Mouse (Mus musculus): ENCODE measurements at regions not wholly inside any gene's neighbourhood (a gene's known extent, or its start where the extent isn't known, plus 50 kb on each side); places are given as distances from the start of the nearest gene placed in this dataset.

DNA sequence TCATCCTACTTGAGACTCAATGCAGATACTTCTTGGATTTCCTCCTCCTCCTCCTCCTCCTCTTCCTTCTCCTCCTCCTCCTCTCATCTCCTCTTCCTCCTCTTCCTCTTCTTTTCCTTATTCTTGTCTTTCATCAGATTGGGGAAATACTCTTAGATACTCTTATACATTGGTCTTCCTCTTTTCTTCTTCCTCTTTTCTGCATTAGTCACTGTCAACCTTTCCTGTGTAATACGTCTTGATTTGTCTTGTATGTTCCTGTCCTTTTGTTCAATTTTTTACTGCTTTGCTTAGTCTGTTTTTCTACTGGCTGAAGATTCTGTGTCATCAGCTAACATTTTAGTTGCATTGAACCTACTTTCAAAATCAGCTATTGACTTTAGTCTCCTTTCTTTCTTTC lies 279.5 kb downstream of the Bcl11a start:
- Histone ChIP-seq H3K4me2 (no peak overlapping the region), H3K27ac (ENCODE audit: low read depth, low read length) (no peak overlapping the region), H3K27me3 (ENCODE audit: control insufficient read depth, insufficient read depth, low read length) (no peaks in the 10 kb centered on the region), H3K9me3 (ENCODE audit: control insufficient read depth, low read length) (no peaks in the 10 kb centered on the region), H3K4me1 (ENCODE audit: control insufficient read depth, insufficient read depth, low read length) (peaks cover 3% of the 10 kb centered on the region), H3K4me3 (ENCODE audit: low read depth, low read length) (no peak overlapping the region), H3K9ac (ENCODE audit: low read length) (no peak overlapping the region), H3K36me3 (ENCODE audit: control insufficient read depth, insufficient read depth, low read length) (no peaks in the 10 kb centered on the region)
- ATAC-seq (ENCODE audit: low FRiP score) = no peak
- 86% methylated on average over 1 of the region's 1 CpGs for WGBS
- DNase-seq (ENCODE audit: low spot score, missing footprints) = no peak

DNA sequence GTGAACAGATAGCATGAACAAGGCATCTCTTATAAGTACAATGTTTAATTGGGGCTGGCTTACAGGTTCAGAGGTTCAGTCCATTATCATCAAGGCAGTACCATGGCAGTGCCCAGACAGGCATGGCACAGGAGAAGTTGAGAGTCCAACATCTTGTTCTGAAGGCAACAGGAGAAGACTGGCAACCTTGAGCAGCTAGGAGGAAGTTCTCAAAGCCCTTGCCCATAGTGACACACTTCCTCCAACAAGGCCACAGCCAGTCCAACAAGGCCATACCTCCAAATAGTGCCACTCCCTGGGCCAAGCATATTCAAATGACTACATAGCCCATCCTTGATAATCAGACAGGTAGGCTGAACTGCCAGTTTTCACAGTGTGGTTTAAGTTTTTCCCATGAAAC lies 281.2 kb downstream of the Bcl11a start:
- ATAC-seq (ENCODE audit: low FRiP score) (no peak), DNase-seq (ENCODE audit: low spot score, missing footprints) (no peak)
- no peaks in the 10 kb centered on the region for H3K36me3 ChIP-seq (ENCODE audit: control insufficient read depth, insufficient read depth, low read length)
- H3K27ac ChIP-seq (ENCODE audit: low read depth, low read length) = no peak overlapping the region
- peaks cover 19% of the 10 kb centered on the region for H3K4me1 ChIP-seq (ENCODE audit: control insufficient read depth, insufficient read depth, low read length)
- H3K9me3 ChIP-seq (ENCODE audit: control insufficient read depth, low read length) = no peaks in the 10 kb centered on the region
- H3K9ac ChIP-seq (ENCODE audit: low read length) = no peak overlapping the region
- no peak overlapping the region for H3K4me3 ChIP-seq (ENCODE audit: low read depth, low read length)
- H3K27me3 ChIP-seq (ENCODE audit: control insufficient read depth, insufficient read depth, low read length) = no peaks in the 10 kb centered on the region
- H3K4me2 ChIP-seq = no peak overlapping the region

DNA sequence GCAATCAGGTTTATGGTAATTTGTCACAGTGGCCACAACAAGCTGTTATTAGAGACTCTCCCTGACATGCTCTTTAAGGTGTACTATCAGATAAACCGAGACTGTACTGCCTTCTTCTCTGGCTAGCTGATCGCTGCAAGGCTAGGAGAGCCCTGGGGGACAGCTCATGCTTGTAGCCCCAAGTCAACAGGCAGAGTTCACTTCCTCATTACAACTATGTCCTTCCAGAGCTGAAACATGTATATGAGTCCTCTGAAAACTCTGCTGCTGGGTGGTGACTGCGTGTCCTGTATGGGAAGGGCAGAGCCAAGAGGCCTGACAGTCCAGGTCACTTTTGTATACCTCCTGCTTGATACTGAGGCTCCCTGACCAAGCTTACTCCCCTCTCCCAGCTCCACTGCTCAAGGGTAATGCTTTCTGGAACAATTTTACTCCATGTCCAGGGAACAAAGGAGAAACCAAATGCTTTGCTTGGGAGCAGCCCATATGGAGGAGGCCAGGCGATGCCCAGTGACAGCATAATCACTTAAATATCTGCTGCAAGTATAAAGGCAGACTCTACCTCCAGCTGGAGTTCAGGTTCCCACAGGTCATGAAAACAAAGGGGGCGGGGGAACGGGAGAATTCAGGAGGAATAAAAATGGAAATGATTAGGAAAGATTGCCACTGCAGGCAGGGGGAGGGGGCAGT lies 284.3 kb downstream of the Bcl11a start:
- Histone ChIP-seq H3K9me3 (ENCODE audit: control insufficient read depth, low read length) (no peaks in the 10 kb centered on the region), H3K27ac (ENCODE audit: low read depth, low read length) (no peak overlapping the region), H3K4me1 (ENCODE audit: control insufficient read depth, insufficient read depth, low read length) (peaks cover 19% of the 10 kb centered on the region), H3K4me3 (ENCODE audit: low read depth, low read length) (no peak overlapping the region), H3K4me2 (no peak overlapping the region), H3K9ac (ENCODE audit: low read length) (no peak overlapping the region), H3K36me3 (ENCODE audit: control insufficient read depth, insufficient read depth, low read length) (no peaks in the 10 kb centered on the region), H3K27me3 (ENCODE audit: control insufficient read depth, insufficient read depth, low read length) (no peaks in the 10 kb centered on the region)
- WGBS = 49% methylated on average over 6 of the region's 6 CpGs
- ATAC-seq (ENCODE audit: low FRiP score) (peak; percentile 61), DNase-seq (ENCODE audit: low spot score, missing footprints) (peak; percentile 91)

DNA sequence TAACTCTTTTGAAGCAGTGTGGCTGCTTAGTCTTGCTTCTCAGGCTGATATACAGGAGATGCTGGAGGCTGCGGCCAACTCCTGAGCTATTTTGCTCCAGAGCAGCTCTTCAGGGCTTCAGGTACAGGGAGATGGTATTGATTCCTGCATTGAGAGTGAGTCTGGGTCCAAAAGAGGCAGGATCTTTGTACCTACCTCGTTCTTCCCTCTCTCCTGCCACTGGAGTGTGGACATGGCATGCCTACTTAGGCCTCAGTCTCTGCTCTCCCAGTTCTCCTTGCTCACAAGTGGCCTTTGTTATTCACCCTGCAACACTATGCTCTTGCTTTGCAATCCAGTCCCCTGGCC lies 284.8 kb downstream of the Bcl11a start:
- DNase-seq (ENCODE audit: low spot score, missing footprints) = no peak
- no peak overlapping the region for H3K4me2 ChIP-seq
- peaks cover 19% of the 10 kb centered on the region for H3K4me1 ChIP-seq (ENCODE audit: control insufficient read depth, insufficient read depth, low read length)
- WGBS = 71% methylated on average over 2 of the region's 2 CpGs
- no peak for ATAC-seq (ENCODE audit: low FRiP score)
- H3K9me3 ChIP-seq (ENCODE audit: control insufficient read depth, low read length) = no peaks in the 10 kb centered on the region
- no peaks in the 10 kb centered on the region for H3K27me3 ChIP-seq (ENCODE audit: control insufficient read depth, insufficient read depth, low read length)
- H3K4me3 ChIP-seq (ENCODE audit: low read depth, low read length) = no peak overlapping the region
- H3K36me3 ChIP-seq (ENCODE audit: control insufficient read depth, insufficient read depth, low read length) = no peaks in the 10 kb centered on the region
- H3K9ac ChIP-seq (ENCODE audit: low read length) = no peak overlapping the region
- no peak overlapping the region for H3K27ac ChIP-seq (ENCODE audit: low read depth, low read length)

DNA sequence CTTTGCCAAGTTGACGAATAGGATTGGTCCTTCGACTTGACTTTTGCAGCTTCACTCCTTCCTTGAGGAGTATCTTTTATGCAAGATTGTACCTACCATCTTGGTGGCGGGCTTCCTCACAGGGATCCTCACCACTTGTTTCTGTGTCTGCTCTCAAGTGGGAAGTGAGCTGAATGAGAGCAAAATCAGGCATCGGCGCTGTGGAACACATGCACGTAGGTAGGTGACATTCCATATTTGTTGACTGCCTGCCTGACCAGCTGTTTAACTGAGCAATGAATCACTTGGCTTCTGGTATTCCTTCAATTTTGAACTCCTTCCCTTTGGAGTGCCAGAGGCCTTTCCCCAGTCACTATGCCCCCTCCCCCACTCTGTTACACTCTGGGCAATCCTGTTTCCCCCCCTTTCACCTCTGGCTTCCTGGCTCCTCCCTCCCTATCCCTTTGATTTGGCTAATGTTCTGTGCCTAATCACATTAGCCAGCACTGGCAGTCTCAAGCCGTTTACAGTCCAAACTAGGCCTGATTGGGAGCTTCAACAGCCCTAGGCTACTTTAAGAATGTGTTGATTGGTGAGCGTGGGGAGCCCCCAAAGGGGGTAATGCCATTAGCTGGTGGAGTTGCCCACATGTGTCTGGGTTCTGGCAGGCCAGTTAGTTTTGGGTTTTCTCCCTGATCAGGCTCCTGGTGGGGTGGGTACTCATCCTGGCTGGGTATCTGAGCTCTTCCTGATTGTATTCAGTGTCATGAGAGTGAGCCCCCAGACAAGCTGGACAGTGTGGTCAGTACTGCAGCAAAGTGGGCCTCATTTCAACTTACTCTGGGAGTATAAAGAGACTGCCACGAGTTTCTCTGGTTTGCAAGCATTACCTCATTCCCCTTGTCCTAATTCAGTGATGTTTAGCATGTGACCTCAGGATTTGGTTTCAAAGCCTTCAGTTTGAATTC lies 285.8 kb downstream of the Bcl11a start:
- no peak overlapping the region for H3K9ac ChIP-seq (ENCODE audit: low read length)
- no peak overlapping the region for H3K4me2 ChIP-seq
- no peaks in the 10 kb centered on the region for H3K36me3 ChIP-seq (ENCODE audit: control insufficient read depth, insufficient read depth, low read length)
- H3K4me3 ChIP-seq (ENCODE audit: low read depth, low read length) = no peak overlapping the region
- no peaks in the 10 kb centered on the region for H3K9me3 ChIP-seq (ENCODE audit: control insufficient read depth, low read length)
- H3K27ac ChIP-seq (ENCODE audit: low read depth, low read length) = no peak overlapping the region
- H3K4me1 ChIP-seq (ENCODE audit: control insufficient read depth, insufficient read depth, low read length) = peaks cover 19% of the 10 kb centered on the region
- no peaks in the 10 kb centered on the region for H3K27me3 ChIP-seq (ENCODE audit: control insufficient read depth, insufficient read depth, low read length)
- peak; percentile 91 for DNase-seq (ENCODE audit: low spot score, missing footprints)
- 60% methylated on average over 9 of the region's 9 CpGs for WGBS
- ATAC-seq (ENCODE audit: low FRiP score) = peak; percentile 89

DNA sequence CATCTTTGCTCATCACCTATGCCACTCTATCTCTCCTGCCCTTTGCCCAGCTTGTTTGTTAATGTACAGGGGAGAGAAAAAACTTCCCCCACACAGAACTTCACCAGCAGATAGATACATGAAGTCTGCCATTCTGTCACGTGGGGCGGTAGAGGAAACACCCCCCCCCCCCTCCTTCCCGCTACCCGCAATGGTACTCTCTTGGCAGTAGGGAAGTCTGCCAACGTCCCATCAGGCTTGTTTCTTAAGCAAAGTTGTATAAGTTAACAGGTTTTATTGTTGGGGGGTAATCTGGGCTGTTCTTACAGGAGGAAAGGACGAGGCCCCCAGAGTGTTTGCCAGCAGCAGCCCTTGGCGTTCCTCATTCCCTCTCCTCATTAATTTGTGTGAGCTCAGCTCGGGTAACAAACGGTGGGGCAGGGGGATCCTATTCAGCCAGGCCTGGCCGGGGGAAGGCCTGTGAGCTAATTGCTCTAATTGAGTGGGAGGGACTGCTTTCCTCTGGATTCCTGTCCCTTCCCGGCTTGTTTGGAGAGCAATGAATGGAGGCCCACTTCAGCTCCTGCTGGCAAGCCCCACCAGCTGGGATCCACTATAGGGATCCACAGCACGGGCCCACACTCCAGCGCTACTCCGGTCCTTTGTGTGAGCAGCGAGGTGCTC lies 292.5 kb downstream of the Bcl11a start:
- WGBS = 22% methylated on average over 15 of the region's 15 CpGs
- no peak overlapping the region for H3K4me3 ChIP-seq (ENCODE audit: low read depth, low read length)
- no peaks in the 10 kb centered on the region for H3K36me3 ChIP-seq (ENCODE audit: control insufficient read depth, insufficient read depth, low read length)
- H3K27me3 ChIP-seq (ENCODE audit: control insufficient read depth, insufficient read depth, low read length) = no peaks in the 10 kb centered on the region
- DNase-seq (ENCODE audit: low spot score, missing footprints) = peak; percentile 91
- peak overlapping the region; percentile 42; the same call in 1 of the 2 replicates for H3K9ac ChIP-seq (ENCODE audit: low read length)
- peaks cover 12% of the 10 kb centered on the region; the same call in 1 of the 2 replicates for H3K4me1 ChIP-seq (ENCODE audit: control insufficient read depth, insufficient read depth, low read length)
- H3K27ac ChIP-seq (ENCODE audit: low read depth, low read length) = peak overlapping the region; percentile 33; the same call in 1 of the 2 replicates
- H3K4me2 ChIP-seq = no peak overlapping the region
- ATAC-seq (ENCODE audit: low FRiP score) = peak; percentile 78
- no peaks in the 10 kb centered on the region for H3K9me3 ChIP-seq (ENCODE audit: control insufficient read depth, low read length)

DNA sequence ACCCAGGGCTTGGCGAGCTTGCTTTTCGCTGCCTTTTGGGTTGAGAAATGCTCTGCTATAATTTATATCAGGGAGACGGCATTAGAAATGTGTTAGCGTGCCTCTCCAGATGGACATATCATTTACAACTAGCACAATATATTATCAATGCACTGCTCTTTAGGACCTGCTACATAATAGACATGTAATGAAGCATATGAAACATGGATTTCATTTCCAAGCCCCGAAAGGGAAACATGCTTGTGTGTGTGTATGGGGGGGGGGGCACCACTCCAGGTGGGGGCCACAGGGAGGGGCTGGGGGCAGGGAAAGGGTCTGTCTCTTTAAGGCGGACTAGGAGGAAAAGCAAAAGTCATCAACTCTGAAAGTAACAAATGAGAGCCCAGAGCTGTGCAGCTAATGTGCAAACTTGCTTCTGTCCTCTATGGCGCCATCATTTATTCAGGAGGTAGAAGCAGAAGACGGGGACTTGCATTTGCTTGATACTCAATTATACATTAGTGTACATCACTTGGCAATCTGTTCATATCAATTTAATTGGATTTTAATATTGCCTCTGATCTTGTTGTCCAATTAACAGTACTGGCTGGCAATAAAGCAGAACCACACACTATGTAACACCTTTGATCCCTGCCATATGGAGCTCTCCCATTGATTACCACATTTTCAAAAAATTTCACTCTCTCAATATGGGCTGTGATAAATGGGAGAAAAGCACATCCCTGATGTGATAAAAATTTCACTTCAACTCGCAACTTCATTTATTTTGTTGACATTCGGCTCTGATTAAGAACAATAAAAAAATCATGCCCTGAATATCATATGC lies 293.2 kb downstream of the Bcl11a start:
- Histone ChIP-seq H3K27me3 (ENCODE audit: control insufficient read depth, insufficient read depth, low read length) (no peaks in the 10 kb centered on the region), H3K4me2 (no peak overlapping the region), H3K9me3 (ENCODE audit: control insufficient read depth, low read length) (no peaks in the 10 kb centered on the region), H3K27ac (ENCODE audit: low read depth, low read length) (peak overlapping the region; percentile 33; the same call in 1 of the 2 replicates), H3K9ac (ENCODE audit: low read length) (peak overlapping the region; percentile 42; the same call in 1 of the 2 replicates), H3K4me1 (ENCODE audit: control insufficient read depth, insufficient read depth, low read length) (peaks cover 12% of the 10 kb centered on the region; the same call in 1 of the 2 replicates), H3K36me3 (ENCODE audit: control insufficient read depth, insufficient read depth, low read length) (no peaks in the 10 kb centered on the region), H3K4me3 (ENCODE audit: low read depth, low read length) (no peak overlapping the region)
- DNase-seq (ENCODE audit: low spot score, missing footprints) (no peak), ATAC-seq (ENCODE audit: low FRiP score) (no peak)
- 65% methylated on average over 10 of the region's 10 CpGs for WGBS

DNA sequence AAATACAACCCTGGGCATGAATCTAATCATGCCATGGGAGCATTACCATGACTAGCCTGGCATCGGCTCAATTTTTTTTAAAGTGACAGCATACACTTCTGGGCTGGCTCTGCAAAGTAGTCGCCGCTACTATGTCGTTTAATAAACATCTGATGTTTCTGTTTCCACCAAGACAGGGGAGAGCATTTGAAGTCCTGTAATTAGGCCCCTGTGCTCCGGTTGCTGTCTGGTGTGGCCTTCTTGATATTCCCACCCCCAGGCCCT lies 293.8 kb downstream of the Bcl11a start:
- no peak overlapping the region for H3K27ac ChIP-seq (ENCODE audit: low read depth, low read length)
- H3K9ac ChIP-seq (ENCODE audit: low read length) = no peak overlapping the region
- no peaks in the 10 kb centered on the region for H3K27me3 ChIP-seq (ENCODE audit: control insufficient read depth, insufficient read depth, low read length)
- no peaks in the 10 kb centered on the region for H3K36me3 ChIP-seq (ENCODE audit: control insufficient read depth, insufficient read depth, low read length)
- H3K4me1 ChIP-seq (ENCODE audit: control insufficient read depth, insufficient read depth, low read length) = peaks cover 12% of the 10 kb centered on the region; the same call in 1 of the 2 replicates
- no peak for DNase-seq (ENCODE audit: low spot score, missing footprints)
- ATAC-seq (ENCODE audit: low FRiP score) = no peak; the same call in 1 of the 2 replicates
- H3K4me2 ChIP-seq = no peak overlapping the region
- no peak overlapping the region for H3K4me3 ChIP-seq (ENCODE audit: low read depth, low read length)
- H3K9me3 ChIP-seq (ENCODE audit: control insufficient read depth, low read length) = no peaks in the 10 kb centered on the region
- WGBS = 68% methylated on average over 5 of the region's 5 CpGs
